Mouse (Mus musculus) neural tube, embryonic 12.5 days (tissue): Measurements from ENCODE around the gene Mpi. TPM values are rescaled to one million over a fixed set of nuclear protein-coding genes. Genes with fewer than 3 reads are reported as not detected.

ENCODE experiments used
- ATAC-seq: fragments of 200-750 bp; cut with Nextera tagmentation; 2 replicates; pipeline ENCODE4 v1.8.0; 2017; ENCODE audit warnings: low read depth, mild to moderate bottlenecking, moderate TSS enrichment, moderate library complexity; ENCODE audit not compliant: low FRiP score
- H3K27ac ChIP-seq: fragments of 300-500 bp; sonication (generic); 2 replicates; pipeline ENCODE4 v1.5.1; 2016
- H3K27me3 ChIP-seq: fragments of 300-500 bp; sonication (generic); replicated peaks from 2 replicates; pipeline ENCODE4 v1.6.1; 2016; ENCODE audit warnings: mild to moderate bottlenecking
- H3K36me3 ChIP-seq: fragments of 300-500 bp; sonication (generic); 2 replicates; pipeline ENCODE4 v1.6.1; 2016; ENCODE audit warnings: mild to moderate bottlenecking
- H3K4me1 ChIP-seq: fragments of 300-500 bp; sonication (generic); 2 replicates; pipeline ENCODE4 v1.6.1; 2016
- H3K4me2 ChIP-seq: fragments of 300-500 bp; sonication (generic); replicated peaks from 2 replicates; pipeline ENCODE4 v1.6.1; 2016; ENCODE audit warnings: mild to moderate bottlenecking
- H3K4me3 ChIP-seq: fragments of 300-500 bp; sonication (generic); 2 replicates; pipeline ENCODE4 v1.5.1; 2016
- H3K9ac ChIP-seq: fragments of 300-500 bp; sonication (generic); 2 replicates; pipeline ENCODE4 v1.6.1; 2016; ENCODE audit warnings: mild to moderate bottlenecking
- H3K9me3 ChIP-seq: fragments of 300-500 bp; sonication (generic); 2 replicates; pipeline ENCODE4 v1.6.1; 2016; ENCODE audit warnings: mild to moderate bottlenecking
- WGBS: fragments of 180-500 bp; shearing (Covaris S2); methylation state at CpG from one replicate; pipeline ENCODE4 v1.1.7; 2016; 5-methylcytosine and 5-hydroxymethylcytosine counted together
- polyA plus RNA-seq: library from polyadenylated mRNA; unstranded; fragments of >200 nt; fragmentation: Nextera tagmentation; extraction: Ambion mirVana; gene quantifications from 2 replicates; pipeline ENCODE4 v1.2.1, GENCODE M21; 2016

The Mpi gene
- polyA plus RNA-seq, 1 experiment from 2014 or later: 68.2 TPM

GRCm38 (mm10) chr9:57559568-57559967 lies 7.0 kb upstream of the Mpi start:
- ATAC-seq: no peak
- WGBS: 75% methylated on average over 2 of the region's 2 CpGs
- H3K27me3 ChIP-seq: no peaks in the 10 kb centered on the region

GRCm38 (mm10) chr9:57558625-57559024 lies 6.1 kb upstream of the Mpi start:
- H3K36me3 ChIP-seq: no peaks in the 10 kb centered on the region

More at GRCm38 (mm10) chr9:57559568-57559967, 7.0 kb upstream of the Mpi start:
- Histone ChIP-seq H3K9me3 (no peaks in the 10 kb centered on the region), H3K36me3 (no peaks in the 10 kb centered on the region), H3K9ac (no peak overlapping the region), H3K4me3 (no peak overlapping the region), H3K27ac (no peak overlapping the region), H3K4me1 (peaks cover 19% of the 10 kb centered on the region), H3K4me2 (no peak overlapping the region)

GRCm38 (mm10) chr9:57557215-57557614 lies 4.7 kb upstream of the Mpi start:
- Histone ChIP-seq H3K4me2 (no peak overlapping the region), H3K9ac (no peak overlapping the region), H3K4me3 (no peak overlapping the region), H3K27ac (no peak overlapping the region), H3K27me3 (no peaks in the 10 kb centered on the region), H3K36me3 (no peaks in the 10 kb centered on the region), H3K9me3 (no peaks in the 10 kb centered on the region), H3K4me1 (peaks cover 11% of the 10 kb centered on the region)
- WGBS: 83% methylated on average over 3 of the region's 3 CpGs
- no peak for ATAC-seq

More at GRCm38 (mm10) chr9:57558625-57559024, 6.1 kb upstream of the Mpi start:
- 89% methylated on average over 4 of the region's 4 CpGs for WGBS
- H3K9ac ChIP-seq: no peak overlapping the region
- no peak for ATAC-seq
- no peaks in the 10 kb centered on the region for H3K9me3 ChIP-seq
- no peak overlapping the region for H3K4me2 ChIP-seq
- peaks cover 19% of the 10 kb centered on the region for H3K4me1 ChIP-seq
- no peaks in the 10 kb centered on the region for H3K27me3 ChIP-seq
- no peak overlapping the region for H3K4me3 ChIP-seq
- H3K27ac ChIP-seq: no peak overlapping the region

- H3K27me3 ChIP-seq: no peaks in the 10 kb centered on the region
- H3K4me2 ChIP-seq: no peak overlapping the region
- H3K4me1 ChIP-seq: peaks cover 6% of the 10 kb centered on the region
- no peak overlapping the region for H3K4me3 ChIP-seq
- H3K9ac ChIP-seq: no peak overlapping the region
- H3K9me3 ChIP-seq: no peaks in the 10 kb centered on the region
- no peak overlapping the region for H3K27ac ChIP-seq
- H3K36me3 ChIP-seq: peaks cover 10% of the 10 kb centered on the region
- 37% methylated on average over 3 of the region's 3 CpGs for WGBS
- ATAC-seq: no peak
Measured at GRCm38 (mm10) chr9:57554753-57555152, 2.2 kb upstream of the Mpi start.

GRCm38 (mm10) chr9:57553119-57553518 lies 556 bp upstream of the Mpi start:
- H3K4me3 ChIP-seq: no peak overlapping the region
- H3K36me3 ChIP-seq: peaks cover 27% of the 10 kb centered on the region
- H3K9ac ChIP-seq: no peak overlapping the region
- H3K27me3 ChIP-seq: no peaks in the 10 kb centered on the region
- ATAC-seq: 0 out of 2 replicates have a peak, but pooled peaks have one; percentile 5
- H3K4me2 ChIP-seq: no peak overlapping the region
- 71% methylated on average over 11 of the region's 11 CpGs for WGBS
- H3K27ac ChIP-seq: no peak overlapping the region
- H3K9me3 ChIP-seq: no peaks in the 10 kb centered on the region
- peaks cover 6% of the 10 kb centered on the region for H3K4me1 ChIP-seq

GRCm38 (mm10) chr9:57550126-57550862 lies 2.3 kb downstream of the Mpi start:
- 90% methylated on average over 11 of the region's 11 CpGs for WGBS
- H3K4me1 ChIP-seq: peaks cover 6% of the 10 kb centered on the region
- H3K4me2 ChIP-seq: no peak overlapping the region
- H3K27ac ChIP-seq: no peak overlapping the region
- H3K9ac ChIP-seq: no peak overlapping the region
- no peaks in the 10 kb centered on the region for H3K27me3 ChIP-seq
- no peaks in the 10 kb centered on the region for H3K9me3 ChIP-seq
- no peak for ATAC-seq
- H3K4me3 ChIP-seq: no peak overlapping the region
- H3K36me3 ChIP-seq: peaks cover 52% of the 10 kb centered on the region

GRCm38 (mm10) chr9:57549186-57549585 lies 3.4 kb downstream of the Mpi start:
- H3K4me3 ChIP-seq: no peak overlapping the region
- H3K27me3 ChIP-seq: no peaks in the 10 kb centered on the region
- H3K9ac ChIP-seq: no peak overlapping the region
- no peak for ATAC-seq
- peaks cover 63% of the 10 kb centered on the region for H3K36me3 ChIP-seq
- H3K4me2 ChIP-seq: no peak overlapping the region
- WGBS: 97% methylated on average over 4 of the region's 4 CpGs
- H3K27ac ChIP-seq: no peak overlapping the region
- H3K4me1 ChIP-seq: peaks cover 6% of the 10 kb centered on the region
- H3K9me3 ChIP-seq: no peaks in the 10 kb centered on the region

GRCm38 (mm10) chr9:57547869-57548268 lies 4.7 kb downstream of the Mpi start:
- H3K27ac ChIP-seq: no peak overlapping the region
- no peak overlapping the region for H3K9ac ChIP-seq
- no peak for ATAC-seq
- no peak overlapping the region for H3K4me2 ChIP-seq
- no peak overlapping the region for H3K4me3 ChIP-seq
- H3K4me1 ChIP-seq: peaks cover 6% of the 10 kb centered on the region
- H3K27me3 ChIP-seq: no peaks in the 10 kb centered on the region
- peaks cover 77% of the 10 kb centered on the region for H3K36me3 ChIP-seq
- 90% methylated on average over 11 of the region's 11 CpGs for WGBS
- no peaks in the 10 kb centered on the region for H3K9me3 ChIP-seq

- Histone ChIP-seq H3K9me3 (no peaks in the 10 kb centered on the region), H3K27me3 (no peaks in the 10 kb centered on the region), H3K27ac (no peak overlapping the region), H3K9ac (no peak overlapping the region), H3K4me3 (no peak overlapping the region), H3K4me1 (peaks cover 6% of the 10 kb centered on the region), H3K4me2 (no peak overlapping the region), H3K36me3 (peaks cover 82% of the 10 kb centered on the region)
- 91% methylated on average over 5 of the region's 5 CpGs for WGBS
- ATAC-seq: no peak
Measured at GRCm38 (mm10) chr9:57547287-57547686, 5.3 kb downstream of the Mpi start.

GRCm38 (mm10) chr9:57543951-57544350 lies 8.6 kb downstream of the Mpi start:
- no peak overlapping the region for H3K4me2 ChIP-seq
- H3K4me1 ChIP-seq: peaks cover 3% of the 10 kb centered on the region; the same call in 1 of the 2 replicates
- H3K27ac ChIP-seq: no peak overlapping the region
- 89% methylated on average over 3 of the region's 3 CpGs for WGBS
- peaks cover 89% of the 10 kb centered on the region for H3K36me3 ChIP-seq
- H3K9ac ChIP-seq: no peak overlapping the region
- ATAC-seq: no peak
- H3K4me3 ChIP-seq: no peak overlapping the region
- no peaks in the 10 kb centered on the region for H3K27me3 ChIP-seq
- no peaks in the 10 kb centered on the region for H3K9me3 ChIP-seq

GRCm38 (mm10) chr9:57541312-57541711 lies 11.3 kb downstream of the Mpi start:
- 19% methylated on average over 1 of the region's 1 CpGs for WGBS
- Histone ChIP-seq H3K9me3 (no peaks in the 10 kb centered on the region), H3K4me1 (peaks cover 18% of the 10 kb centered on the region), H3K4me2 (no peak overlapping the region), H3K9ac (no peak overlapping the region), H3K27ac (no peak overlapping the region), H3K27me3 (no peaks in the 10 kb centered on the region), H3K36me3 (peaks cover 67% of the 10 kb centered on the region), H3K4me3 (no peak overlapping the region)
- no peak for ATAC-seq

GRCm38 (mm10) chr9:57539550-57539949 lies 13.0 kb downstream of the Mpi start:
- Histone ChIP-seq H3K4me1 (peaks cover 18% of the 10 kb centered on the region), H3K4me2 (no peak overlapping the region), H3K4me3 (no peak overlapping the region), H3K27me3 (no peaks in the 10 kb centered on the region), H3K36me3 (peaks cover 53% of the 10 kb centered on the region), H3K9me3 (no peaks in the 10 kb centered on the region), H3K9ac (no peak overlapping the region), H3K27ac (no peak overlapping the region)
- no peak for ATAC-seq
- 92% methylated on average over 2 of the region's 2 CpGs for WGBS

- under 1% methylated on average over 24 of the region's 24 CpGs for WGBS
- no peaks in the 10 kb centered on the region for H3K9me3 ChIP-seq
Measured at GRCm38 (mm10) chr9:57537728-57538181, 14.8 kb downstream of the Mpi start.

More at GRCm38 (mm10) chr9:57537728-57538181, 14.8 kb downstream of the Mpi start:
- Histone ChIP-seq H3K27ac (peak overlapping the region; percentile 57; the same call in 1 of the 2 replicates), H3K27me3 (no peaks in the 10 kb centered on the region), H3K9ac (peak overlapping the region; percentile 83), H3K4me1 (peaks cover 18% of the 10 kb centered on the region), H3K4me2 (peak overlapping the region; percentile 86), H3K4me3 (peak overlapping the region; percentile 76), H3K36me3 (peaks cover 44% of the 10 kb centered on the region)
- ATAC-seq: peak; percentile 68
